Mouse (Mus musculus) ES-Bruce4 (cell line): ENCODE data around the gene Gm44502.

ENCODE experiments used
- CTCF ChIP-seq: IDR thresholded peaks from one replicate; pipeline ENCODE4 v1.8.1; 2011; ENCODE audit warnings: low read depth, low read length
- EP300 ChIP-seq: IDR thresholded peaks from 2 replicates; pipeline ENCODE4 v1.6.1; 2011; ENCODE audit warnings: low read depth, low read length; ENCODE audit not compliant: insufficient read depth
- POLR2A ChIP-seq: IDR thresholded peaks from one replicate; pipeline ENCODE4 v1.8.1; 2011; ENCODE audit warnings: low read length; ENCODE audit not compliant: insufficient read depth

GRCm38 (mm10) chr15:89442486-89443070 lies 13.1 kb upstream of the Gm44502 start:
- TF ChIP-seq EP300 (no peak), POLR2A (no peak), CTCF (peak; percentile 1)
